Mouse (Mus musculus) CH12.LX (cell line): ENCODE data around the gene Cic. TPM values are rescaled to one million over a fixed set of nuclear protein-coding genes. Genes with fewer than 3 reads are reported as not detected.

Experiments used
- DNase-seq: peaks from one replicate; pipeline ENCODE4 v3.0.0-alpha.2; 2013; ENCODE audit errors: extremely low read depth
- H3K27ac ChIP-seq: 2 replicates; pipeline ENCODE4 v1.5.1; 2012; ENCODE audit warnings: low read depth, mild to moderate bottlenecking, control low read depth, moderate library complexity; ENCODE audit not compliant: insufficient read depth
- H3K27me3 ChIP-seq: replicated peaks from 2 replicates; pipeline ENCODE3; 2012; ENCODE audit warnings: inconsistent platforms
- H3K36me3 ChIP-seq, 2 experiments: replicated peaks in 1 of 2; 2 replicates each; pipeline versions ENCODE3 to v1.6.1; 2012; ENCODE audit warnings: inconsistent platforms in 1 of 2, low read length in 1 of 2, mild to moderate bottlenecking in 1 of 2, mixed read lengths in 1 of 2, moderate library complexity in 1 of 2; ENCODE audit not compliant: control insufficient read depth in 1 of 2, insufficient read depth in 1 of 2
- H3K4me1 ChIP-seq, 2 experiments: 2 replicates each; pipeline ENCODE4 v1.6.1; 2012; ENCODE audit warnings: inconsistent platforms in 1 of 2, moderate library complexity in 1 of 2; ENCODE audit not compliant: insufficient read depth in 2 of 2, control insufficient read depth in 1 of 2
- H3K4me2 ChIP-seq: 2 replicates; pipeline ENCODE4 v1.6.1; 2012; ENCODE audit warnings: low read depth, mild to moderate bottlenecking, control low read depth; ENCODE audit not compliant: poor library complexity, insufficient read depth, severe bottlenecking
- H3K4me3 ChIP-seq, 3 experiments: fragments of 150-350 bp in 1 of 3; sonication (generic) in 1 of 3; replicated peaks in 1 of 3; 2 replicates each; pipeline versions ENCODE3 to v1.5.1; 2011 to 2012; ENCODE audit warnings: low read depth in 2 of 3, low read length in 2 of 3, mild to moderate bottlenecking in 2 of 3, moderate library complexity in 2 of 3, control low read depth in 1 of 3, improper control_type of control experiment in 1 of 3, inconsistent platforms in 1 of 3, mixed read lengths in 1 of 3; ENCODE audit not compliant: poor library complexity in 1 of 3
- H3K79me2 ChIP-seq: replicated peaks from 2 replicates; pipeline ENCODE4 v1.6.1; 2012; ENCODE audit warnings: mild to moderate bottlenecking, moderate library complexity; ENCODE audit not compliant: control insufficient read depth, poor library complexity, insufficient read depth, severe bottlenecking; ENCODE audit errors: extremely low read depth
- H3K9ac ChIP-seq: 2 replicates; pipeline ENCODE4 v1.6.1; 2012; ENCODE audit warnings: low read depth, mild to moderate bottlenecking, control low read depth, moderate library complexity; ENCODE audit not compliant: insufficient read depth
- H3K9me3 ChIP-seq: replicated peaks from 2 replicates; pipeline ENCODE3; 2012; ENCODE audit warnings: low read length, inconsistent platforms, mixed read lengths
- BHLHE40 ChIP-seq: IDR thresholded peaks from 2 replicates; pipeline ENCODE4 v1.6.1; 2011; ENCODE audit warnings: mild to moderate bottlenecking, low read depth, low read length, improper control_type of control experiment
- CHD2 ChIP-seq: IDR thresholded peaks from 2 replicates; pipeline ENCODE4 v1.6.1; 2011; ENCODE audit warnings: low read length, improper control_type of control experiment
- E2F4 ChIP-seq: IDR thresholded peaks from 2 replicates; pipeline ENCODE4 v1.6.1; 2011; ENCODE audit warnings: low read depth, low read length, improper control_type of control experiment; ENCODE audit not compliant: insufficient replicate concordance
- ELF1 ChIP-seq: IDR thresholded peaks from 2 replicates; pipeline ENCODE4 v1.6.1; 2014; ENCODE audit warnings: low read depth, mild to moderate bottlenecking, inconsistent platforms, low read length, improper control_type of control experiment
- EP300 ChIP-seq: IDR thresholded peaks from 2 replicates; pipeline ENCODE4 v1.6.1; 2011; ENCODE audit warnings: low read length, improper control_type of control experiment
- ETS1 ChIP-seq: conservative IDR thresholded peaks from 2 replicates; pipeline ENCODE4 v1.6.1; 2012; ENCODE audit warnings: low read depth, mild to moderate bottlenecking, inconsistent platforms, low read length, improper control_type of control experiment, moderate library complexity
- HCFC1 ChIP-seq: IDR thresholded peaks from 2 replicates; pipeline ENCODE4 v1.6.1; 2012; ENCODE audit warnings: low read depth, mild to moderate bottlenecking, inconsistent platforms, low read length, improper control_type of control experiment
- IRF4 ChIP-seq: IDR thresholded peaks from 2 replicates; pipeline ENCODE4 v1.6.1; 2014; ENCODE audit warnings: low read depth, mild to moderate bottlenecking, inconsistent platforms, low read length, improper control_type of control experiment
- MAFK ChIP-seq: IDR thresholded peaks from 2 replicates; pipeline ENCODE4 v1.6.1; 2011; ENCODE audit warnings: low read length, improper control_type of control experiment; ENCODE audit not compliant: insufficient replicate concordance
- MAX ChIP-seq: IDR thresholded peaks from 2 replicates; pipeline ENCODE4 v1.6.1; 2011; ENCODE audit warnings: low read length, improper control_type of control experiment
- MAZ ChIP-seq: IDR thresholded peaks from 2 replicates; pipeline ENCODE4 v1.6.1; 2012; ENCODE audit warnings: low read depth, mild to moderate bottlenecking, inconsistent platforms, low read length, improper control_type of control experiment, moderate library complexity
- MEF2A ChIP-seq: IDR thresholded peaks from 2 replicates; pipeline ENCODE4 v1.6.1; 2014; ENCODE audit warnings: low read depth, mild to moderate bottlenecking, inconsistent platforms, low read length, improper control_type of control experiment, borderline replicate concordance
- PAX5 ChIP-seq: IDR thresholded peaks from 2 replicates; pipeline ENCODE4 v1.6.1; 2012; ENCODE audit warnings: low read length, inconsistent platforms, mixed read lengths
- POLR2A ChIP-seq: IDR thresholded peaks from 2 replicates; pipeline ENCODE4 v1.6.1; 2011; ENCODE audit warnings: low read depth, mild to moderate bottlenecking, improper control_type of control experiment, low read length
- RAD21 ChIP-seq: IDR thresholded peaks from 2 replicates; pipeline ENCODE4 v1.6.1; 2011; ENCODE audit warnings: low read depth, mild to moderate bottlenecking, low read length, improper control_type of control experiment, moderate library complexity
- RCOR1 ChIP-seq: conservative IDR thresholded peaks from 2 replicates; pipeline ENCODE4 v1.6.1; 2012; ENCODE audit warnings: low read depth, mild to moderate bottlenecking, inconsistent platforms, low read length, improper control_type of control experiment
- SIN3A ChIP-seq: IDR thresholded peaks from 2 replicates; pipeline ENCODE4 v1.6.1; 2012; ENCODE audit warnings: low read length, improper control_type of control experiment, inconsistent platforms
- TBP ChIP-seq: conservative IDR thresholded peaks from 2 replicates; pipeline ENCODE4 v1.6.1; 2011; ENCODE audit warnings: low read depth, low read length, improper control_type of control experiment
- TCF12 ChIP-seq: IDR thresholded peaks from 2 replicates; pipeline ENCODE4 v1.6.1; 2014; ENCODE audit warnings: low read depth, mild to moderate bottlenecking, inconsistent platforms, low read length, improper control_type of control experiment
- UBTF ChIP-seq: IDR thresholded peaks from 2 replicates; pipeline ENCODE4 v1.6.1; 2012; ENCODE audit warnings: low read depth, mild to moderate bottlenecking, inconsistent platforms, low read length, improper control_type of control experiment, moderate library complexity
- USF1 ChIP-seq: IDR thresholded peaks from 2 replicates; pipeline ENCODE4 v1.6.1; 2014; ENCODE audit warnings: low read depth, mild to moderate bottlenecking, inconsistent platforms, low read length, improper control_type of control experiment
- ZC3H11A ChIP-seq: IDR thresholded peaks from 2 replicates; pipeline ENCODE4 v1.6.1; 2012; ENCODE audit warnings: low read depth, mild to moderate bottlenecking, inconsistent platforms, low read length, improper control_type of control experiment
- ZMIZ1 ChIP-seq: IDR thresholded peaks from 2 replicates; pipeline ENCODE4 v1.6.1; 2012; ENCODE audit warnings: low read depth, mild to moderate bottlenecking, inconsistent platforms, low read length, improper control_type of control experiment
- ZNF384 ChIP-seq: IDR thresholded peaks from 2 replicates; pipeline ENCODE4 v1.6.1; 2012; ENCODE audit warnings: low read depth, low read length, improper control_type of control experiment, inconsistent platforms
- dilution Hi-C: fragments of 300-500 bp; cut with MboI; formaldehyde crosslinking; loops from 2 replicates; pipeline ENCODE4 v1.14.3; 2020; ENCODE audit warnings: low sequenced_read_pairs; ENCODE audit not compliant: extremely low pct_unique_long_range_greater_than_20kb, extremely low pct_ligation_motif_present
- in situ Hi-C: fragments of 300-500 bp; cut with MboI; formaldehyde crosslinking; loops from 3 replicates; pipeline ENCODE4 v1.14.3; 2019; ENCODE audit warnings: low sequenced_read_pairs, low pct_ligation_motif_present, low pct_unique_long_range_greater_than_20kb, mixed read lengths
- polyA plus RNA-seq: library from polyadenylated mRNA; unstranded; fragments of >175 nt; gene quantifications from 2 replicates; pipeline ENCODE4 v1.2.1, GENCODE M21; 2012; ENCODE audit warnings: low read depth; ENCODE audit not compliant: insufficient read length
- total RNA-seq, 2 experiments: library from RNA; depleted of rRNA; stranded (reverse); fragments of 300-350 nt in 1 of 2; fragments of >200 nt in 1 of 2; gene quantifications; 2 replicates each; pipeline ENCODE4 v1.2.3; 2012 to 2014

The Cic gene
- total and polyA plus RNA-seq, 3 experiments, result 2.5 to 34.5 (median 21.7) TPM

GRCm38 (mm10) chr7:25294495-25294894, 27.0 kb downstream of the Cic start:
- Histone ChIP-seq H3K27me3 (no peaks in the 10 kb centered on the region), H3K4me2 (no peak overlapping the region), H3K27ac (no peak overlapping the region), H3K9ac (no peak overlapping the region), H3K4me3 (no peak overlapping the region), H3K4me1 (peaks cover 17 to 54% of the 10 kb centered on the region in 2 experiments), H3K9me3 (peaks cover 4% of the 10 kb centered on the region), H3K36me3 (peaks cover 49 to 51% of the 10 kb centered on the region in 2 experiments), H3K79me2 (no peaks in the 10 kb centered on the region)
- DNase-seq, result no peak
- in situ Hi-C loops, result no loop called here
- TF ChIP-seq MAX (no peak), ETS1 (no peak), POLR2A (no peak), CHD2 (no peak), TCF12 (no peak), ZMIZ1 (no peak), ZC3H11A (no peak), RCOR1 (no peak), IRF4 (no peak), USF1 (no peak), E2F4 (no peak), RAD21 (no peak), PAX5 (no peak), MAFK (no peak), HCFC1 (no peak), MEF2A (no peak), UBTF (no peak), ELF1 (no peak), TBP (no peak)
- dilution Hi-C loops, result no loop called here

- Histone ChIP-seq H3K9me3 (no peaks in the 10 kb centered on the region), H3K9ac (no peak overlapping the region), H3K4me1 (peaks cover 17 to 54% of the 10 kb centered on the region in 2 experiments), H3K36me3 (peaks cover 42 to 45% of the 10 kb centered on the region in 2 experiments), H3K79me2 (no peaks in the 10 kb centered on the region), H3K4me2 (peak overlapping the region; percentile 9; the same call in 1 of the 2 replicates), H3K27me3 (no peaks in the 10 kb centered on the region), H3K27ac (peak overlapping the region; percentile 17; the same call in 1 of the 2 replicates), H3K4me3 (no peak overlapping the region)
- in situ Hi-C loops, result no loop called here
- TF ChIP-seq MEF2A (peak; percentile 71; the same call in 1 of the 2 replicates), MAZ (0 out of 2 replicates have a peak, but pooled peaks have one; percentile 35), RCOR1 (peak; percentile 66; the same call in 1 of the 2 replicates), UBTF (no peak), USF1 (no peak), IRF4 (peak; percentile 98), TCF12 (peak; percentile 99), MAFK (peak; percentile 80; the same call in 1 of the 2 replicates), BHLHE40 (peak; percentile 44; the same call in 1 of the 2 replicates), ZNF384 (peak; percentile 76), CHD2 (peak; percentile 50), ETS1 (peak; percentile 86), SIN3A (peak; percentile 83), EP300 (peak; percentile 97), ZC3H11A (no peak)
- dilution Hi-C loops, result no loop called here
- peak; percentile 67 for DNase-seq
These were observed 27.6 kb downstream of the Cic start for GRCm38 (mm10) chr7:25294960-25295722.
